Mouse (Mus musculus) cerebellum, postnatal 4 days (tissue): ENCODE measurements around the gene Tlx3.
A peak's percentile ranks its signal among the peaks of the same experiment; 100 is the strongest.

Source experiments
- DNase-seq, 2 experiments: peaks; one replicate each; pipeline ENCODE4 v3.0.0; 2022; ENCODE audit warnings: low spot score in 2 of 2, mixed read lengths in 1 of 2

Tlx3 gene

DNA sequence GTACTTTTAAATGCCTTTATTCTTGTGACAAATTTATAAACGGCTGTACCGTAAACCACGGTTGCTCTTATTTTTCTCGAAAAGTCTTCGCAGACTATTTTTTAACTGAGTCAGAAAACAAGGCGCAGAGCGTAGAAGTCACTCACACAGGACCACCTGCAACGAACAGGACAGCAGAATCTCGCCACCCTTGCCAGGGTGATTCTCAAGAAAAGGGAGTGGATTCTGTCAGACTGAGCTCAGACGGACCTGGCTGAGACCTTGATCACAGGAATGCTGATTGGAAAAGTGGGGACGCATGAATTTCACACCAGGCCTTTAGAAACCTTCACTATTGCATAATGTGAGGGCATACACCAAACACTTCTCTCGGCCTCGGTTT lies 6.3 kb downstream of the Tlx3 start:
- no peak for DNase-seq

DNA sequence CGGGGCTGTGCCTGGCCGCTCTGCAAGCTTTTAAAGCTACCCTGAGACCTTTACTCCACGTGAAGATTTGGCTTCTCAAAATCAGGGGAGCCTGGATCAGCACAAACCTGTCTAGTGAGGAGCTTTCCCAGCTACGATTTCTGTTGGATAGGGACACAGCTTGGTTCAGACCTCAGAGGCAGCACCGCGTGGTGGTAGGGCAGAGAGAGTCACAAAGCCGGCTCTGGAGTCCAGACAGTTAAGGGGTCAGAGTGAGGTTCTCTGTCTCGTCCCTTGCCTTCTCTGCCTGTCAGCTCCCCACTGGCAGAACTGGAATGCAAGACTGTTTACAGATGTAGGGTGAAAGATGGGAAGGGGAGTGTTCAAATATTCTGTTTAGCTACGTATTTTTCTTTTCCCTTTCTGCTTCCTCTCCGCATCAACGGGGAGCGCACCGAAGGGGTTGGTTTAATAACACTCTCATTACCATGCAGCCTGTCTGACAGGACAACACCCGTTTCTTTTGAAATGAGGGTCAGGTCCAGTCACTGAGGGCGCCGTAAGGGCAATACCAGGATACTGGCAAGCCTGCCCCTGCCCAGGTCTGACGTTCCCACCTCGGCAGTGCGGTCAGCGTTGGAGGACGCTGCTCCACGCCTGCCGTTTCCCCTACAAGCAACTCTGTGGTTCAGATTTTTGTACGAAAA lies 6.8 kb downstream of the Tlx3 start:
- no peak for DNase-seq

DNA sequence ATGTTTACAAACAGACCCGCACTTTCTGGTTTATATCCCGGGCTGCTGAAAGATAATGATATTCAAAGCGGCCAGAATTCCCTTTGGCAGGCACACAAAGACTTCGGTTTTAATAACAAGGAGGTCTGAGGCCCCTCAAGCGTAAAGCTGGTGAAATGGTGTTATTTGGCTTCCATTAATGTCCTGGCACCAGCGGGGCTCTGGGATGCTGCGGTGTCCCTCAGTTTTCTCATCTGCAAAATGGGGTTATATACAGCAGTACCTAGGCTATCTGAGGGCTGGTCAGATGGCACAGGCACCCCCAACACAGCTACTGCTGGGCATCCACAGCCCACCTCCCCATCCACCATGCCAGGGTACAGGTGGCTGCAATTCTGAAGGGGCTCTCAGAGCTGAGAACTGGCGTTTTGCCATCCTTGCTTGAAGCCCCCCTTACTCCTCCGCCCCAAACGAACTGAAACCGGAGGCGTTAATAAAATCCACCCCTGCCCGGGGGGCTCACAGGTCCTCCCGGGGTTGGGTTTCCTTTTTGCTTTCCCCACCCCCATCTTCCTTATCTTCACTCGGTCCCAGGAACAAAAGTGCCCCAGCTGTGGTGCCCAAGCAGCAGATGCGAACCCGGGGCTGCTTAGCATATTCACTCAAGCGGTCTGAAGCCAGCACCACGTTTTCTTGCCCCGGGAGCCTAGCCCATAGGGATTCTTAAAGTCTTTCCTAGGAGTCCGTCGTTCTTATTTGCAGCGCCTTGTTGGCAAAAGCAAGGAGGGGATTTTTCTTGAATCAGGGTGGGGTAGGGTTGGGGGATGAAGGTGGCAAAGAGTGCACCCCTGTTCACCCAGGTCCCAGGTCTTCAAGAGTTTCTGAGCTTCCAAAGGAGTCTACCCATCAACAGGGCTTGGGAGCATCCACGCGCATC lies 7.6 kb downstream of the Tlx3 start:
- DNase-seq, result no peak

DNA sequence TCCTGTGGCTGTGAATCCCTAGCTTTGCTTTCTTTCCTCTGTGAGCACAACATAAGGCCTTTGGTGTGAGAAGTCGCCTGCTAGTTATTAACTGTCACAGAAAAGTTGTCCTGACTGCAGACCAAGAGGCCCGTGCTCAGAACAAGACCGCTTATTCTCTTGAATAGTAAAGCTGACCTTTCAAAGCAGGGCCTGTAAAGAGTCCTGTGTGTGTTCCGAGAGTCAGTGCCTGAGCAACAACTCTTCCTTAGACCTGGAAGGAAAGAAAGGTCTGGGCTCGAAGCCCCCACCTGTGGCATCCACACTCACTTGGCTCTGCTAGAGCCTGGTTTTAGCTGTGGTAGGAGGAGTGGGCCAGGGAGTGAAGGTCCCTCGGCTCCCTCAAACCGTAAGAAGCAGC lies 8.3 kb downstream of the Tlx3 start:
- DNase-seq, result no peak

DNA sequence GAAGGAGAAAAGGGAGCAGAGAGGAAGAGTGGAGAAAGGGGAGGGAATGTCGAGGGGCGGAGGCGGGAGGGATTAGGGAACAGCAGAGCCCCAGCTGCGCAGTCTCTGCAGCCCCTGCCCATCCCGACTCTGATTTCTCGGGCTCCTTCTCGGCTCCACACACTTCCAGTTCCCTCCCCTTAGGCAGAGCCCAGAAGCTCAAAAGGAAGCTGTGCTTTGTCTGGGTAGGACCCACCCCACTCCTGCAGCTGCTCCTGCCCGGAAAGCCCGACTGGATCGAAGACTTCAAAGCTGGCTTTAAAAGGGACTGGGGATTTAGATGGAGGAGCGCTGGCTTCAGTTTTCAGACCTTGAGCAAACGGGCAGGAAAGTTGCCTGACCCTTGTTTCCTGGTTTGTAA lies 9.7 kb downstream of the Tlx3 start:
- DNase-seq, result no peak

DNA sequence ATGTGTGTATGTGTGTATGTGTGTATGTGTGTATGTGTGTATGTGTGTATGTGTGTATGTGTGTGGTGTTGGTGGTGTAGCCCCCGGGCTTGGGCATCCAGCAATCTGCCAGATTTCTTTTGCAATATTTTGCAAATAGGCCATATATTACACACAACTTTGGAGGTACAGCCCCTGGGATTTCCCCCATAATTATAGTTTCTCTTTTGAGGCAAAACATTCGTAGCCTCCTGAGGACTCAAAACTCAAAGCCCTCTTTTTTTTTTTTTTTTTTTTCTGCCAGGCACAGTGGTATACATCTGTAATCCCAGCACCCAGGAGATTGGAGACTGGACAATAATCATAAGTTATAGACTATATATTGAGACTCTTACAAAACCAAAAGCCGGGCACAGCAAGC lies 21.6 kb downstream of the Tlx3 start:
- DNase-seq, result no peak

DNA sequence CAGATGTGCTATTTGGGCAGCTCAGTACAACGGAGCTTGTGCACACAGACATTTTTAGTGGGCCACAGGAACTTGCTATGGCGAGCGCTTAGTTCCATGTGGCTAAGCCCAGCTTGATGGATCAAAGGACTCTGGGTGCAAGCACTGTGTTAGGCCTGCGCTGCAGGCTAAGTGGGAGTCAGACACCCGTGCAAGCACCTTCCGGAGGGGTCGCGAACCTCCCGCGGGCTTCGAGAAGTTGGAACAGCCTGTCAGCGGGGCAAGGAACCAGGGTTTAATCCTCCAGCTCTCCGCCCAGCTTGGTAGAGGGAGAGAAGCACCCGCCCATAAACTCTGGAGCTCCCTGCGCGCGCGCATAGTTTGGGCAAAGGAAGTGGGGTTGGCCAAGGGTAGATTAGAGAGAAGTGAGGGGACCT lies 22.7 kb downstream of the Tlx3 start:
- DNase-seq, result peak in 1 of 2 experiments; percentile 14

DNA sequence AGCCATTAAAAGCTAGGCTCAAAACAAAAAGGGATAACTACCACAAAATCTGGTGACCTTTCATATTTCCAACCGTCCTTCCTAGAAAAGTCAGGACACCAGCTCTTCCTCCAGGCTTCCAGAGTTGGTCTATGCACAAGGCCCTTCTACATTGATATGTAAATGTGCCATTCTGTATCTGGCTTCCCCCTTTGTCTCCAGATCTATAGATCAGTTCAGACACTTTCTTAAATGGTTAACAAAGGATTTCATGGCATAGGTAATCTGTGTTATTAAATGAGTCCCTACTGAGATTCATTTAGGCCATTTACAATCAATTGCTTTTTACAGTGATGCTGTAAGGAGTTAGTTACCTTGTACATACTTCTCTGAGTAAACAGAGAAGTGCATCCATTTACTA lies 23.6 kb downstream of the Tlx3 start:
- no peak for DNase-seq

DNA sequence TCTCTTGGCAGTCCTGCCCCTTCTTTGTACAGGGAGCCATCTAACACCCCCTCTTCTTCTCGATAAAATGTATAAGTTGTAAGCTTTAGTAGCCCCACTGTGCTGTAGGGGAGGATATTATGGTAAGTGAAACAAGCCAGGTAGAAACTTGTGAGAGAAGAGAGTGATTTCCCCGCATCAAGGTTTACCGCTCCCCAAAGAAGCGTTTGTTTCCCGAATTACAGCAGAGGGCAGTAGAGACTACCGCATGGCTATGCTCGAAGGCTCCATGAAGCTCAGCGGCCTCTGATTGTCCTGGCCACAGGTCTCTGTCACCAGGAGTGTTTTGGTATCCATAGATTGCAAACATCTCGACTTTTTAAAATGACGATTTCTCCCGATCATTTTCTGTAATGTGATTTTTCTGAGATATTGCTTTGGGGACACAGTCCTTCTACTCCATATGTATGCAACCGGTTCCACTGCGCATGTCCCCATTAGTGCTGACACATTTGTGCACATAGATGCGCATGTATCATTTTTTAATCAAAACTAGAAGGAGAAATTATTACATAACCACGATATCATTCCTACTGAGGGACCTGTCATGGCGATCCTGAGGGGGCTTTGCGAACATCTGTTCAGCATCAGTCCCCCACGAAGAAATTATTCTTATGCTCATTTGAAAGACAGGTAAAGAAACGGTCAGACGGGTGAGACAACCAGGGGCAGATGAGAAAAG lies 26.7 kb downstream of the Tlx3 start:
- peak in 1 of 2 experiments; percentile 52 for DNase-seq

DNA sequence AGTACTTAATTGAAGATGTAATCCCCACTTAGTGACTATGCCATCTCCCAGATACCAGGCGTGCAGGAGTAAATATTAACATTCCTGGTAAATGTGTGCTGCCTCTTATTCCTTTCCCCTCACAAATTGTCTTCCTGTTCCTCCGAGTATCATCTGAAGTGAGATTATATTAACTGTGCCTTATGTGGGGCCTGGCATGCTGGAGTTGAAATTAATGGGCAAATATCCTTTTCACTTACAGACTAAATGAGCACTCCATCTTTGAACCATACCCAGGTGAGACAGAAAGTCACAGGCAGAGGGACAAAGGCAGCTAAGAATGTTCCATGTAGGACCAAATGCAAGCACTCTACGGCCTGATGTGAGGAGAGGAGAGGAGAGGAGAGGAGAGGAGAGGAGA lies 27.6 kb downstream of the Tlx3 start:
- no peak for DNase-seq

DNA sequence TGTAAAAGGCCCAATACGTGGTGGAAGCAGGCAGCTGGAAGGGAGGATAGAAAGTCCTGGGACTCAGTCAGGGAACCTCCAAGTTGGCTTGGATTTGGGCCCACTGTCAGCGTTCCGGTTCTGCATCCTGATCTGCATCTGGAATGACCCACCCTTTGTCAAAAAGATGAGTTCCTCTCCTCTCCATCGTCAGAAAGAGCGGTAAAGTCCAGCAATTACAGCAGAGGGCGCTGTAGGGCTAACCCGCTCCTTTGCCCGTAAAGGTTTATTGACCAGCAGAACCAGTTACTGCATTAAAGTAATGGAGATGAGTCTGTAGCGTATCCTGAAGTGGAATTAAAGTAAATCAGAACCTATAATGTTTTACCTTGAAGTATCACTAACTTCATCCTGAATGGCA lies 32.9 kb downstream of the Tlx3 start:
- DNase-seq, result peak in 1 of 2 experiments; percentile 63

DNA sequence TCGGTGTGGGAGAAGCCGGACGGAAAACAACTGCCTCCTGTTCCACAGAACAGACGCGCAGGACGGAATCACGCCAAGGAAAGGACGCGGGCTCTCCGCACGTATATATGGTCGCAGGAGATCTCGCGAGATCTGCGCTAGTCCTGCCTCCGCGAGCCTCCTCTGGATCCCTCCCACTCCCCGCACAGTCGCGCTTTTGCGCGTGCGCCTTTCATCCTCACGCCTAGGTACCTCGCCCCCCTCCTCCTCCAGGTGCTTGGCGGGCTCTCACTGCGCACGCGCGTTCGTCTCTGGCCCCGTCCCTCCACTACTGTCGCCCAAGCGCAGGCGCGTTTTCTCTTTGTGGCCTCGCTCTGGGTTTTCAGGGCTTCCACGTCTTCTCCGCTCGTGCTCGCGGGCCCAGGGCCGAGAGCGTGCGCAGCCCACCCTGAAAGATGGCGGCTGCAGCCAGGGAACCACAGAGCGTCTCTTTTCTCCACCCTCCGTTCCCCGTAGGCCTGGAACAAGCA lies 40.3 kb downstream of the Tlx3 start, which contains the start of gene Npm1:
Gene Npm1, minus strand, starts transcription at position 209 of the 509 bp plus-strand sequence.
- peak; percentile 97 to 99 for DNase-seq

DNA sequence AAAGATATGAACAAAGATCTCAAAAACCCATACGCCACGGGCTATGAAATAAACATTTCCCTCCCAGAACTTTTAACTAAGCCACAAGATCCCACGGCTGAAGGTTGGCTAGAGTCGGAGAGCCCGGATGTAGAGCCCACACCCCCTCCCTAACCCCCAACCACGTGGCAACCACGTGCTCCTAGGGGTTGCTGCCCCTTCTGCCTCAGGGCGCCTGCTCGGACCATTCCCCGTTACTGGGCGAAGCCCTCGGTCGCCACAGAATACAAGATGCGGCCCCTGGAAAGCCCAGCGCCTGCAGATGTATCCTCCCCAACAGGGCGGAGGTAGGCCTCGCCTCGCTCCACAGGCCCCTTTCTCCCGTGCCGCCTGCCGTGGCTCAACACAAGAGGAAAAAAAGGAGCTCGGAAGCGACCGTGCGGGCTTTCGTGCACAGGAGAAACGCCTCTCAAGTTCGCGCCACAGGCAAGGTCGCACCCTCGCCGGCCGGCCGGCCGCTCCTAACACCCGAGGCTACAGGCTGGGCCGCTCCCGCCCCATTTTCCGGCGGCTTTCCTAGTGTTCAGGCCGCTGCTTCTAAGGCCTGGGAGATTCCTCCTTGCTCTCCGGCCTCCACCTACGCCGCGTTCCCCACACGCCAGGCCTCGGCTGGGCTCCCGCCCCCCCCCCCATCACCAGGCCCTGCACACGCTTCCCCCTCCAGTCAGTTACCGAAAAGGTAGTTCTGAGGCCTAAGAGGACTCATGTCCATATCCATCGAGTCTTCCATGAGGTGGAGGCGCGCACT lies 41.0 kb downstream of the Tlx3 start:
- DNase-seq, result peak; percentile 49 to 74

DNA sequence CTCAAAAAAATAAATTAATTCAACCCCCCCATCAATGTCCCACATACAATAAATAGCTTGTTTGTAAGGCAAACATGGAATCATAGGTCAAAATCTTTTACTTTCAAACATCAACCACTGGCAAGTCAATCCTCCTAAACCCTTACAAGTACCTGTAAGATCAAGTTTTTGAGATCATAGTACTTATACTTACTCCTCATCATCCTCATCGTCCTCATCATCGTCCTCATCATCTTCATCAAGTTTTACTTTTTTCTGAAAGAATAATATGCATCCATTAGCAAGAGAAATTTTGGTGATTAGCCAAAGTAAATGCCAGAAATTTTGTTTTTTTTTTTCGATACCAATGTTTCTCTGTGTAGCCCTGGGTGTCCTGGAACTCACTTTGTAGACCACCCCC lies 43.6 kb downstream of the Tlx3 start:
- no peak for DNase-seq

DNA sequence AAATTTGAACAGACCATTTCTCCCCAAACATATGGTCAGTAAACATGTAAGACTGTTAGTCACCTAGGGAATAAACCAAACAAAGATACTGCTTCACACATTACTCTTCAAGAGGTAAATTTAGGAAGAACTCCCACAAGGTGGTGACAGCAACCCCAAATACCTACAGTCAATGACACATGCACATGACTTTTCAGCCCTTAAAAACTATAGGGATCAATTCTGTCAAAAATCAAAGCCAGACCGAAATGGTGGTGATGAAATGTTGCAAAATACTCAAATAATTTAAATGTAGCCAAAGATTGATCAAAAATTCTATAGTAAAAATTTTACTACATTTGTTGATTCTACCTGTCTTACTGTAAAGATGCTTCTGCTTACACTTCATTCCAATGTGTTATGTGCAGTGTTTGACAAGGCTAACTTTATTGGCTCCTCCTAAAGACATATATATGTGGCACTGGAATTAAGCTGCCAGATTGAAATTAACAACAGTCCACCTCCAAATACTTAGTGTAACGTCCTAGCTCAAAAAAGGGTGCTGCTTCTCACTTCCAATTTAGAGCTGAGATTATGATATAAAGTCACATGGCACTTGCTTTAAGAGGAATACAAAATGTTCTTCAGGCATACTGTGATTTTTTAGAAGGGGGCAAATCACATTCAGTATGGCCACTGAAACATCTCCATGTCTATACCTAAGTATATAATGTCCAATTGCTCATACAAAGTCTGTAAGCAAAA lies 45.8 kb downstream of the Tlx3 start:
- no peak for DNase-seq

DNA sequence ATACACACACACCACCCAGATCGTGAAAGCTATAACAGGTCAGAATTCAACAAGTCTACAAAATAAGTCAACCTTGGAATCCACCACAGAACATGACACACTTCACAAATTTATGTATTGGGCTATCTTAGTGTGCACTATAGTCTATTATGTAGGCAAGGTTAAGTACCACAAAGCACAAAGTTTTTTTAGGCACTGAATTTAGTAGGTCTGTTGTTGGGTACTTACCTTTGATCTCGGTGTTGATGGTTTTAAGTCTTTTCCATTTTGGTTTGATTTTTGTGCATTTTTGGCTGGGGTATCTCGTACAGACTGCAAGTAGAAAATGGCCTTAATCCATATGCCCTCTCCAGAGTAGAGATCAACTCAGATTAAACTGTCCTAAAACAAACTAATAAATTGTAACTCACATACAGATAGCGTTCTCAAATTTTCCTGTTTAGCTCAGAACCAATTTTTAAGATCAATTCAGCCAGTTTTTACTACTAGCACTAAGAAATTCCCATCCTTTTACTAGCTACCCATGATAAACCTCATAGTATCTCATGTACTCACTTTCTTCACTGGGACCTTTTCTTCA lies 46.9 kb downstream of the Tlx3 start:
- DNase-seq, result no peak

DNA sequence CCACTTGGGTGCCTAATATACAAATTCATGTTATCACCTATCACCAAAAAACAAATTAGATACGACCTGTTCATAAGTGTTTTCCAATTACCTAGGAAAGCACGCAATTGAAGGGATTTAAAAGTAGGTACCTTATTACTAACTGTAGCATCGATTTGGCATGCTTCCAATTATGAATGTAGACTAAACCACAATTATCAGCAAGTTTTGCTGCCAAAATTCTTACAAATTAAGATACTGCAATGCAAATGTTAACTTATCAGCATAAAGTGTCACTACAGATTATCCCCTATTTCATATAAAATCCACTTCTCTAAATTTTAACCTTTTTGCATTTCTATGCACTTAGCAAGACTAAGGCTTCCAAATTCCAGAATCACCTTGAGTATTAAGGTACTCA lies 48.9 kb downstream of the Tlx3 start:
- no peak for DNase-seq

DNA sequence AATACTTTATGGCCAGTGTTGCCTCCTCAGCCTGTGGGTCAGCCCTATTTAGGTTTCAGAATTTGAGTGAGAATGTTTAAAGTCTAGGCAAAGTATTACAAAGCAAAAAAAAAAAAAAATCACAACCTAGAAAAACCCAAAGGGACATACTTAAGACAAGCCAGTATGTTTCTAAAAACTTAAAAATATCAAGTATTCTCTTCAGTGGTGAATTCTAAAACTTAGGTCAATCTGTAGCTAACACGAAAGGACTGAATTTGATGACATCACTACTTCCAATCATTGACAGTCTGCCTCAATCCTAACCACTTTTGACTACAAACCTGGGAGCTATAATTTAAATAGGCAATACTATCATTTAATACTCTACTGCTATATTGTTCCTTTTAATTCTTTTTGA lies 50.4 kb downstream of the Tlx3 start:
- no peak for DNase-seq

DNA sequence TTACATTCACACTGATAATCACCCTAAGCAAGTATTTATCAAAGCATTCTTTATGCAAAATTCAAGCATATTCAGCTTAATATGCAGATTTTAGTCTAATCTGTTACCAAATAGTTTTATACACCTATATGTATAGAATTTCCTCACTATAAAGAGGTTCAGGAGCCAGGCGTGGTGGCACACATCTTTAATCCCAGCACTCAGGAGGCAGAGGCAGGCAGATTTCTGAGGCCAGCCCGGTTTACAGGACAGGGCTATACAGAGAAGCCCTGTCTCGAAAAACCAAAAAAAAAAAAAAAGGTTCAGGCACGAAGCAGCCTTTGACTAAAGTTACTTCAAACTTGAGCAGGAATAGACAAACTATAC lies 51.6 kb downstream of the Tlx3 start:
- no peak for DNase-seq

DNA sequence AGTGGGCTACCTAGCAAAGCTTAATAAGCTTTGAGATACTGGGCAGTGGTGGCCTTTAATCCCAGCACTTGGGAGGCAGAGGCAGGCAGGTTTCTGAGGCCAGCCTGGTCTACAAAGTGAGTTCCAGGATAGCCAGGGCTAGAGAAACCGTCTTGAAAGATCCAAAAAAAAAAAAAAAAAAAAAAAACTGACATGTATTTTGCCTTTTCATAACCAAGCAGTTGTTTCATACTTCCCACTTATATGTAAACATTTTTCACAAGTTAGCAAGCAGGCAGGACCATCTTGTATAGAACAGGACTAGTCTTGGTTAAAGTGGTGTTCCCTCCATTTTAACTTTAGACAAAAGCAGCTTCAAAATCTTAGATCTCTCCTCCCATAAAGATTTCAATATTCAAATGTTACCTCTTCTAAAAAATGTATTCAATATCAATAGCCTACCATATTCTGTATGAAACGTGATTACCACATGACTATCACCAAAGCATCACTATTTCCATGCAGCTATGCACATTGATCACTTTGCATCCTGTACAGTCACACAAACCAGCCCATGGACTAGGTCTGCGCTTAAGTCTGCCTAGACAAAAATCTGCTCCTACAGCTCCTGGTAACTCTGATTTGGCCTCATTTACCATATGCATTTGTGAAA lies 52.1 kb downstream of the Tlx3 start:
- DNase-seq, result no peak
